Mouse (Mus musculus): ENCODE measurements around the gene Wdr73. TPM values are rescaled to one million over a fixed set of nuclear protein-coding genes. Genes with fewer than 3 reads are reported as not detected.

Wdr73 gene
- total RNA-seq, 2 experiments from 2014 or later, result 9.2 to 11.0 TPM

DNA sequence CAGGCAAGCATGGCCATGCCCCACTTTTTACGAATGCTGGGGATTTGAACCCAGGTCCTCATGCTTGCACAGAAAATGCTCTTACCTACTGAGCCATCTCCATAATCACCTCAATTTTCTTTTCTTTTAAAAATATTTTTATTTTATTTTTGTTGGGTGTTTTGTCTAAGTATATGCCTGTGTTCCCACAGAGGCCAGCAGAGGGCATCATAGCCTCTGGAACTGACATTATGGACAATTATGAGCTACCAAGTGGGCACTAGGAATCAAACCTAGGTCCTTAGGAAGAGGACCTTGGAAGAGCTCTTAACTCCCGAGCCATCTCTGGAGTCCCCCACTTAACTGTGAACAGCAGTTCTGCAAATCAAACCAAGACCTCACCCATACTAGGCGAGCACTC is 47.9 kb downstream of the Wdr73 start:
- DNase-seq, result no peak

DNA sequence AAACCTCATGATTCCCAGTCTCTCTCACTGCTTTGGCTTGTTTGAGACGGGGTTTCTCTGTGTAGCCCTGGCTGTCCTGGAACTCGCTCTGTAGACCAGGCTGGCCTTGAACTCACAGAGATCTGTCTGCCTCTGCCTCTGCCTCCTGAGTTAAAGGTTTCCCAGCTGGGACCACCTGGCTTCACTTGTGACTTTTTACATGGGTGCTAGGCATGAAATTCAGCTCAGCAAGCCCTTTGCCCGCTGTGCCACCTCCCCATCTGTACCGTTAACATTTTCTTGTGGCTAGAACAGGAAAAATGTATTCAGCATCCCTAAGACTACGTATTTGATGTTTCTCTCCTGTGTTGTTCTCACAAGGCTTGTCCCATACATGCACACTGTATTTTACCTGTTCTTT is 50.5 kb downstream of the Wdr73 start:
- no peak for DNase-seq

DNA sequence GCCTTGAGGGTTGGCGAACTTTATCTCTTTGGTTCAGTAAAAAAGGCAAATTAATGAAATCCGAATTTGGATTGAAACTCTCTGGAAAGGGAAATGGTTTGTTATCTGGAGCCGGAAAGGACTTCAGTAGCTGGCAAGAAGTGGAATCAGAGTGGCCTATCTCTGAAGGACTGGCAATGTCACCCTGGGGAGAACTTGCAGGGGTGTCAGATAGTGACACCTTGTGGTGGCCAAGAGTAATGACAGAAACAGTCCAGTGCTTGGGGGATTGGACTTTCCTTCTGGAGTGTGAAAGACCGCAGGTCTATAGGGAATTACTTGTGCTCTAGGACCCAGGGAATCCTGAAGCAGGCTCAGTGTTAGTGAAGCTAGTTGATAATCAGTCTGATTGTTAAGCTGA is 51.4 kb downstream of the Wdr73 start:
- peak; percentile 59 for DNase-seq

DNA sequence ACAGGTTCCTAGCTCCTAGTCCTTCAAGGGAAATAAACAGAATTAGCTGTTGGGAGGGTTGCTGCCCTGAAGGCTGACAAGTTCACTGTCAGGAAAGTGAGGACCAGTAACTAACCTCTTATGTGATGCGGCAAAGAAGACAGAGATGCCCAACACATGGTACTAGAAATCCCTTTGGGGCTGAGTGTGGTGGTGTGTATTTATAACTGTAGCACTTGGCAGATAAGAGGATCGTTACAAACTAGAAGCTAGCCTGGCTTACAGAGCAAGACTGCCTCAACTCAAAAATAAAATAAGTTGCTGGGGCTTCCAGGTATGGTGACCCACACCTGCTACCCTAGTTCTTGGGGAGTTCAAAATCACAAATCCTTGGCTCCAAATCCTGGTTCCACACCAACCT is 51.8 kb downstream of the Wdr73 start:
- DNase-seq, result no peak

DNA sequence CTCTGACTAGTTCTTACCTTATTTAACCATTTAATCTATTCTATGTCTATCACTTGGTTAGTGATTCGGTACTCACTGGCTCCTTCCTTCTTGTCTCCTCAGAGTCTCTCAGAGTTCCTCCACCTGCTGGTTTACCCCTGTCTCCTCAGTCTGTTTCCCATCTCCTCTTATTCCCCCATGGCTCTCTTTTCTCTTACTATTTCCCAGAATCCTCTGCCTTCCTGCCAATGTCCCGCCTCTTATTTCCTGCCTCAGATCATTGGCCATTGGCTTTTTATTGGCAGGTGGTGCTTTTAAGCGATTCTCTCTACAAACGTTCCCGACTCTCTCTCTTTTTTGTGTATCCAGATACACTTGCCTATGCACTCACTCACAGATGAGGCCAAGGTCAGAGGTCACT is 54.4 kb downstream of the Wdr73 start:
- DNase-seq, result no peak

DNA sequence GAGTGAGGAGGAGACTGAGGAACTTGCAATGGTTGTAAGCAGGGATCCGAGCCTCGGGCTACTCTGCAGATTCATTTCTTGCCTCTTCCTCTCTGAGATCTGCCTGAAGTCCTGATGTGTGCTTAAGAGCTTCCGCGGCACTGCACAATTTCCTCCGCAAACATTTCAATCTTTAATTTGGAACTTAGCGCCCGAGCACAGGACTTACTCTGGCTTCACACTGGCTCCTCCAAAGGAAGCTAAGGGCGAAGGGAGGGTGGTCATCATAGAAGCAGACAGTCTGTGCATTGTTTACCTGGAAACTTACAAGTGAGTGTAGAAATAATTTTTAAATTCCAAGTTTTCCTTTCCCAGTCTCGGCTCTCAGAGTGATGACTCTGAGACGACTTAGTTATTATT is 54.8 kb downstream of the Wdr73 start:
- no peak for DNase-seq

DNA sequence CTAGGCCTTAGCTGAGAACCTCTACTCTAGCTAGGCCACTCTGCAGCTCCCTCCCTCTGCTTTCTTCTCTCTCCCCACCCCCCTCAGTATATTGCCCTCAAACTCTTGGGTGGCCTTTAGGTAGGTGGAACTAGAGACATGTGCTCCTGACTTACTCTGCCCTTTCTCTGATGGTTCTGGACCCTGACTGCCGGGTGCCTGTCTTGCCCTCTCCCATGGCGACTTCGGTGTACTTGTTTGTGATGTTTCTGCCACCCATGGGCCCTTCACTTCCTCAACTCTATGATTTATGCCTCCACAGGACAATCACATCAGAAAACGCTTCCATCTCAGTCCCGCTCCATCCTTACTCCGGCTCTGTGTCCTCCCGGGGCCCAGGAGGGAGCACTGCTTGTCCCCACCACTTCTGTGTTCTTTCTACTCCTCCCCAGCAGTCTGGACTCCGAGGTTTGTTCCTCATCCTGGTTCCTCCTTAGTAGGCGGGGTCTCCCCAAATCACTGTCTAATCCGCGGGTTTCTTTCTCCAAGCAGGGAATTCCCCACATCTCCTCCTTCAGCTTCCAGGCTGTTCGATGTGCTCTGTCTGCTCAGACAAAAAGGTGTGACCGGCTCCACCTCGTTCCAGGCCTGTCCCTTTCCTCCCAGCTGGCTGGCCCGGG is 55.3 kb downstream of the Wdr73 start:
- DNase-seq, result no peak

DNA sequence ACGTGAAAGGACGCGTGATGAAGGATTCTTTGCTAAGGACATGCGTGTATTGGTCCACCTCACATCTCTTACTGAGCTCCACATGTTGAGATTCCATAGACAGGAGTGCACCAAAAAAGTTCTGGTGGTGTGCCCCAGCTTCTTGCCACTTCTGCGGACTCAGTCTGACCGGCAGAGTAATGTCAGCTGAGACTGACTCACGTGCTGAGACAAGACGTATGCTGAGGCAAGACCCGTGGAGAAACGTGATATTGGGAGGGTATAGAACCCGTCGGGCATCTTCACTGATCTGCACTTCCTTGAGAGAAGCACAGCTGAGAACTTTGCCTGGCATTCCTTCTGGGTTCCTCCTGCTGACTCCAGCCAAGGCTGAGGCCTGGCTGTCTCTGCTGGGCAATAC is 56.4 kb downstream of the Wdr73 start:
- DNase-seq, result no peak

DNA sequence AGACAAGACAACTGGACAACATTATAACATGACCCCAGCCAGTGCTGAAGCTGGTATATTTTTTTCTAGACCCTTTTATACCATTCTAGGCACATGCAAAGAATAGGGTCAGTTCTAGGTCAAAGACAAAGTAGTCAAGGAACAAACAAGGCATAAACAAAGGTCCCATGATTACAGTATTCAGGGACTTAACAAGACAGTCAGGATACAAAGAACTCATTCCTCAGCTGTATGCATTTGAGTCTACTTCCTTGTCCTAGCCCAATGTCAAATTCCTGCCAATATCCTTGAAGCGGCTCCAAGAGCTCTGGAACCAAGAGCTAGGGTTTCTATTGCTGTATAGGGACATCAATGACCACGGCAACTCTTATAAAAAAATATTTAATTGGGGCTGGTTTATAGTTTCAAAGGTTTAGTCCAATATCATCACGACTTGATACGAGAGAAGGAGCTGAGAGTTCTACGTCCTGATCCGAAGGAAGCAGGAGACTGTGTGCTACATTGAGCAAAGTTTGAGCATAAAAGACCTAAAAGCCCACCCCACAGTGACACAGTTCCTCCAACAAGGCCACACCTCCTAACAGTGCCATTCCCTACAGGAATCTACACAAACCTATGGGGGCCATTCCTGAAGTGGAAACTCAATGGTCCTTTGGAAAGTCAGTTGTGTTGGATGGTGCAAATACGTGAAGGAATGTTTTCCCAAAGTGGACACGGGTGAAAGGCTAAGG is 57.0 kb downstream of the Wdr73 start:
- DNase-seq, result no peak

DNA sequence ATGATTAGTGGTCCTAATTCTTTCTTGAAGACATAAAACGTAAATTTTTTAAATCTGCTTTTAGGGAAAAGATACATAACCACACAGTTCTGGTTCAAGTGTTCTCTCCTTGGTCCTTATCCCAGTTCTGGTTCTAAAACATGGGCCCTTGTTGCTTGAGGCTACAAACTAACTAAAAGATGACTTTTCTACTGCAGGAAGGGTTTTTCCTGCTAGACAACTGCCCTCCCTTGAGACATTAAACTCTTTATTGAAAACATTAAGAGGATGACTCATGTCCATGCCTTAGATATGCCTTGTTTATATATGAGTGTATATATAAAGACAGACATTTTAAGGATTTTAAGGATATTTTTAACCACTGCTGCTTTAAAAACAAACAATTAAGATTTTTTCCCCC is 57.9 kb downstream of the Wdr73 start:
- no peak for DNase-seq

DNA sequence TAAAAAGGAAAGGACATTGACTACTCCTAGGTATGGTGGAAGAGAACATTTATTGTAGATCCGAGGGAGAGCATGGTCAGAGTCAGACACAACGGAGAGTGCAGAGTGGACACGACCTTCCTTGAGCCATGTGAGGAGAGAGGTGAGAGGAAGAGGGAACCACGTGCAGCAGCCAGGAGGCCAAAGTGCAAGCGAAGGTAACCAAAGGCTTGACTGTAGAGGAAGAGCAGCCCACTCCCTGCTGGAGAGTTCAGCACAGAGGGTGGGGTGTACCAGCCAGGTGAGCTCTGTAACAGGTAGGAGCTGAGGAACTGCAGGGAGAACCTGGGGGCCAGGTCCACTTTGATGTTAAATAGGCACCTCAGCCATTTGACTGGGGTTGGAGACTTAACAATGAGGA is 58.9 kb downstream of the Wdr73 start:
- DNase-seq, result no peak

DNA sequence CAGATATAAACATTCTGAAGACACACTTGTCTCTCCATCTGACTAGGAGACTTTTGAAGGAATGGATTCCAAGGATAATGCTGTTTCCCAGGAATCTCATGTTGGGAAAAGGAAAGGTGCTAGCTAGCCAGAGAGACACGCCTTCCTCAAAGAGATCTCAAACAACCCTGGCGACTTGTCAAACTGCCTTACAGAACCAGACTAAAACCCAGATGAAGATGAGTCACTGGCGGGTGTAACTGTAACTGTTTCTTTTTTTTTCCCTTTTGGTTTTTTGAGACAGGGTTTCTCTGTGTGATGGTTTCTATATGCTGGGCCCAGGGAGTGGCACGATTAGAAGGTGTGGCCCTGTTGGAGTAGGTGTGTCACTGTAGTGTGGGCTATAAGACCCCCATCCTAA is 60.1 kb downstream of the Wdr73 start:
- no peak for DNase-seq

Other genes starting within 250 kb of the Wdr73 start
- gene Crtc3, start 212.4 kb downstream of the Wdr73 start, total RNA-seq (2021), result 10 to 100 TPM; 19.5 to 20.3 TPM
- 10 to 100 TPM; 77.6 to 84.1 TPM for gene Iqgap1, start 75.3 kb downstream of the Wdr73 start, total RNA-seq (2021)
- 1 to 10 TPM; 8.4 to 9.0 TPM for gene Zscan2, start 40.3 kb downstream of the Wdr73 start, total RNA-seq (2021)
- gene Nmb, start 3.8 kb upstream of the Wdr73 start, total RNA-seq (2021), result 1 to 10 TPM; 3.1 to 3.5 TPM
- gene Sec11a, start 46.5 kb upstream of the Wdr73 start, total RNA-seq (2021), result 10 to 100 TPM; 61.7 to 71.4 TPM
- gene Zfp592, start 92.4 kb upstream of the Wdr73 start, total RNA-seq (2021), result 10 to 100 TPM; 18.4 to 23.6 TPM
- gene Alpk3, start 156.3 kb upstream of the Wdr73 start, total RNA-seq (2021), result 10 to 100 TPM; 95.9 to 96.8 TPM
- gene Slc28a1, start 213.5 kb upstream of the Wdr73 start, total RNA-seq (2021), result under 1 TPM in 1 of 2 experiments, not detected in 1; 0.33 TPM